Mouse (Mus musculus): ENCODE results near the gene Vav1. TPM values are rescaled to one million over a fixed set of nuclear protein-coding genes. Genes with fewer than 3 reads are reported as not detected.
A peak's percentile ranks its signal among the peaks of the same experiment; 100 is the strongest.

Gene Vav1
- polyA plus RNA-seq, 1 experiment from 2014 or later = 13.7 TPM

GRCm38 (mm10) chr17:57283906-57284305, 5.0 kb downstream of the Vav1 start:
- no peak overlapping the region for H3K9ac ChIP-seq (ENCODE audit: low read depth, low read length)
- H3K4me2 ChIP-seq (ENCODE audit: low read depth, low read length) = no peak overlapping the region
- H3K27me3 ChIP-seq (ENCODE audit: control insufficient read depth, insufficient read depth, low read depth, low read length) = no peaks in the 10 kb centered on the region
- H3K36me3 ChIP-seq (ENCODE audit: control insufficient read depth, insufficient read depth) = no peaks in the 10 kb centered on the region
- H3K4me3 ChIP-seq (ENCODE audit: low read depth, low read length) = no peak overlapping the region
- H3K9me3 ChIP-seq (replicated peaks; ENCODE audit: control insufficient read depth, low read length) = no peaks in the 10 kb centered on the region
- WGBS (ENCODE audit: insufficient replicate concordance) = 60% methylated on average over 5 of the region's 5 CpGs
- ATAC-seq (ENCODE audit: low read depth) = no peak
- H3K27ac ChIP-seq (ENCODE audit: low read length) = no peak overlapping the region
- peaks cover 3% of the 10 kb centered on the region for H3K4me1 ChIP-seq (ENCODE audit: control insufficient read depth, low read depth, low read length)

- WGBS (ENCODE audit: insufficient replicate concordance) = 33% methylated on average over 2 of the region's 2 CpGs
- Histone ChIP-seq H3K4me3 (ENCODE audit: low read depth, low read length) (no peak overlapping the region), H3K27me3 (ENCODE audit: control insufficient read depth, insufficient read depth, low read depth, low read length) (no peaks in the 10 kb centered on the region), H3K27ac (ENCODE audit: low read length) (no peak overlapping the region; the same call in 1 of the 2 replicates), H3K36me3 (ENCODE audit: control insufficient read depth, insufficient read depth) (no peaks in the 10 kb centered on the region; the same call in 1 of the 2 replicates), H3K9me3 (replicated peaks; ENCODE audit: control insufficient read depth, low read length) (no peaks in the 10 kb centered on the region; the same call in 1 of the 2 replicates), H3K4me1 (ENCODE audit: control insufficient read depth, low read depth, low read length) (peaks cover 6% of the 10 kb centered on the region), H3K9ac (ENCODE audit: low read depth, low read length) (no peak overlapping the region), H3K4me2 (ENCODE audit: low read depth, low read length) (no peak overlapping the region)
- ATAC-seq (ENCODE audit: low read depth) = no peak
Measured at GRCm38 (mm10) chr17:57285077-57285476, 6.2 kb downstream of the Vav1 start.

- H3K4me1 ChIP-seq (ENCODE audit: control insufficient read depth, low read depth, low read length) = peaks cover 8% of the 10 kb centered on the region
- H3K36me3 ChIP-seq (ENCODE audit: control insufficient read depth, insufficient read depth) = no peaks in the 10 kb centered on the region; the same call in 1 of the 2 replicates
- H3K4me3 ChIP-seq (ENCODE audit: low read depth, low read length) = no peak overlapping the region
- ATAC-seq (ENCODE audit: low read depth) = no peak
- H3K27ac ChIP-seq (ENCODE audit: low read length) = no peak overlapping the region
- no peak overlapping the region for H3K9ac ChIP-seq (ENCODE audit: low read depth, low read length)
- no peaks in the 10 kb centered on the region for H3K27me3 ChIP-seq (ENCODE audit: control insufficient read depth, insufficient read depth, low read depth, low read length)
- WGBS (ENCODE audit: insufficient replicate concordance) = 28% methylated on average over 8 of the region's 8 CpGs
- no peak overlapping the region for H3K4me2 ChIP-seq (ENCODE audit: low read depth, low read length)
- H3K9me3 ChIP-seq (replicated peaks; ENCODE audit: control insufficient read depth, low read length) = no peaks in the 10 kb centered on the region; the same call in 1 of the 2 replicates
Measured at GRCm38 (mm10) chr17:57286718-57287355, 7.9 kb downstream of the Vav1 start.

GRCm38 (mm10) chr17:57289252-57289651, 10.4 kb downstream of the Vav1 start:
- Histone ChIP-seq H3K27ac (ENCODE audit: low read length) (peak overlapping the region; percentile 61), H3K4me2 (ENCODE audit: low read depth, low read length) (no peak overlapping the region), H3K9me3 (replicated peaks; ENCODE audit: control insufficient read depth, low read length) (no peaks in the 10 kb centered on the region; the same call in 1 of the 2 replicates), H3K36me3 (ENCODE audit: control insufficient read depth, insufficient read depth) (no peaks in the 10 kb centered on the region; the same call in 1 of the 2 replicates), H3K27me3 (ENCODE audit: control insufficient read depth, insufficient read depth, low read depth, low read length) (no peaks in the 10 kb centered on the region), H3K4me1 (ENCODE audit: control insufficient read depth, low read depth, low read length) (peaks cover 8% of the 10 kb centered on the region), H3K4me3 (ENCODE audit: low read depth, low read length) (no peak overlapping the region), H3K9ac (ENCODE audit: low read depth, low read length) (no peak overlapping the region)
- WGBS (ENCODE audit: insufficient replicate concordance) = 74% methylated on average over 5 of the region's 5 CpGs
- no peak for ATAC-seq (ENCODE audit: low read depth)

GRCm38 (mm10) chr17:57290001-57290670, 11.2 kb downstream of the Vav1 start:
- Histone ChIP-seq H3K27me3 (ENCODE audit: control insufficient read depth, insufficient read depth, low read depth, low read length) (no peaks in the 10 kb centered on the region), H3K4me2 (ENCODE audit: low read depth, low read length) (peak overlapping the region; percentile 7; the same call in 1 of the 2 replicates), H3K9me3 (replicated peaks; ENCODE audit: control insufficient read depth, low read length) (no peaks in the 10 kb centered on the region; the same call in 1 of the 2 replicates), H3K27ac (ENCODE audit: low read length) (peak overlapping the region; percentile 61), H3K9ac (ENCODE audit: low read depth, low read length) (no peak overlapping the region), H3K4me3 (ENCODE audit: low read depth, low read length) (no peak overlapping the region), H3K36me3 (ENCODE audit: control insufficient read depth, insufficient read depth) (no peaks in the 10 kb centered on the region; the same call in 1 of the 2 replicates), H3K4me1 (ENCODE audit: control insufficient read depth, low read depth, low read length) (peaks cover 7% of the 10 kb centered on the region)
- WGBS (ENCODE audit: insufficient replicate concordance) = 29% methylated on average over 9 of the region's 9 CpGs
- peak; percentile 65 for ATAC-seq (ENCODE audit: low read depth)

- Histone ChIP-seq H3K4me3 (ENCODE audit: low read depth, low read length) (no peak overlapping the region), H3K4me2 (ENCODE audit: low read depth, low read length) (peak overlapping the region; percentile 7; the same call in 1 of the 2 replicates), H3K36me3 (ENCODE audit: control insufficient read depth, insufficient read depth) (no peaks in the 10 kb centered on the region; the same call in 1 of the 2 replicates), H3K27me3 (ENCODE audit: control insufficient read depth, insufficient read depth, low read depth, low read length) (no peaks in the 10 kb centered on the region), H3K9me3 (replicated peaks; ENCODE audit: control insufficient read depth, low read length) (no peaks in the 10 kb centered on the region; the same call in 1 of the 2 replicates), H3K4me1 (ENCODE audit: control insufficient read depth, low read depth, low read length) (peaks cover 5% of the 10 kb centered on the region; the same call in 1 of the 2 replicates), H3K27ac (ENCODE audit: low read length) (peak overlapping the region; percentile 61), H3K9ac (ENCODE audit: low read depth, low read length) (no peak overlapping the region)
- 14% methylated on average over 7 of the region's 7 CpGs for WGBS (ENCODE audit: insufficient replicate concordance)
- no peak for ATAC-seq (ENCODE audit: low read depth)
Measured at GRCm38 (mm10) chr17:57290671-57291055, 11.8 kb downstream of the Vav1 start.

GRCm38 (mm10) chr17:57292302-57292701, 13.4 kb downstream of the Vav1 start:
- no peaks in the 10 kb centered on the region; the same call in 1 of the 2 replicates for H3K36me3 ChIP-seq (ENCODE audit: control insufficient read depth, insufficient read depth)
- no peak overlapping the region for H3K27ac ChIP-seq (ENCODE audit: low read length)
- H3K9me3 ChIP-seq (replicated peaks; ENCODE audit: control insufficient read depth, low read length) = no peaks in the 10 kb centered on the region; the same call in 1 of the 2 replicates
- H3K27me3 ChIP-seq (ENCODE audit: control insufficient read depth, insufficient read depth, low read depth, low read length) = no peaks in the 10 kb centered on the region
- ATAC-seq (ENCODE audit: low read depth) = no peak
- no peak overlapping the region for H3K4me3 ChIP-seq (ENCODE audit: low read depth, low read length)
- no peak overlapping the region for H3K4me2 ChIP-seq (ENCODE audit: low read depth, low read length)
- WGBS (ENCODE audit: insufficient replicate concordance) = 58% methylated on average over 2 of the region's 2 CpGs
- H3K4me1 ChIP-seq (ENCODE audit: control insufficient read depth, low read depth, low read length) = peaks cover 5% of the 10 kb centered on the region; the same call in 1 of the 2 replicates
- no peak overlapping the region for H3K9ac ChIP-seq (ENCODE audit: low read depth, low read length)

- ATAC-seq (ENCODE audit: low read depth) = no peak
- no peaks in the 10 kb centered on the region; the same call in 1 of the 2 replicates for H3K9me3 ChIP-seq (replicated peaks; ENCODE audit: control insufficient read depth, low read length)
- H3K36me3 ChIP-seq (ENCODE audit: control insufficient read depth, insufficient read depth) = no peaks in the 10 kb centered on the region; the same call in 1 of the 2 replicates
- no peak overlapping the region for H3K27ac ChIP-seq (ENCODE audit: low read length)
- peaks cover 5% of the 10 kb centered on the region; the same call in 1 of the 2 replicates for H3K4me1 ChIP-seq (ENCODE audit: control insufficient read depth, low read depth, low read length)
- H3K4me2 ChIP-seq (ENCODE audit: low read depth, low read length) = no peak overlapping the region
- H3K9ac ChIP-seq (ENCODE audit: low read depth, low read length) = no peak overlapping the region
- no peak overlapping the region for H3K4me3 ChIP-seq (ENCODE audit: low read depth, low read length)
- no peaks in the 10 kb centered on the region for H3K27me3 ChIP-seq (ENCODE audit: control insufficient read depth, insufficient read depth, low read depth, low read length)
- 82% methylated on average over 9 of the region's 9 CpGs for WGBS (ENCODE audit: insufficient replicate concordance)
Measured at GRCm38 (mm10) chr17:57292968-57293367, 14.1 kb downstream of the Vav1 start.

- Histone ChIP-seq H3K27ac (ENCODE audit: low read length) (no peak overlapping the region), H3K4me3 (ENCODE audit: low read depth, low read length) (no peak overlapping the region), H3K27me3 (ENCODE audit: control insufficient read depth, insufficient read depth, low read depth, low read length) (no peaks in the 10 kb centered on the region), H3K36me3 (ENCODE audit: control insufficient read depth, insufficient read depth) (no peaks in the 10 kb centered on the region), H3K9me3 (replicated peaks; ENCODE audit: control insufficient read depth, low read length) (no peaks in the 10 kb centered on the region), H3K4me1 (ENCODE audit: control insufficient read depth, low read depth, low read length) (no peaks in the 10 kb centered on the region), H3K4me2 (ENCODE audit: low read depth, low read length) (no peak overlapping the region), H3K9ac (ENCODE audit: low read depth, low read length) (no peak overlapping the region)
- 77% methylated on average over 9 of the region's 9 CpGs for WGBS (ENCODE audit: insufficient replicate concordance)
- ATAC-seq (ENCODE audit: low read depth) = no peak
Measured at GRCm38 (mm10) chr17:57295935-57296334, 17.0 kb downstream of the Vav1 start.

All from liver, embryonic 16.5 days (tissue).